Comparison of ENCODE assay signal across 33 mouse cellular contexts in the genomic region with DNA sequence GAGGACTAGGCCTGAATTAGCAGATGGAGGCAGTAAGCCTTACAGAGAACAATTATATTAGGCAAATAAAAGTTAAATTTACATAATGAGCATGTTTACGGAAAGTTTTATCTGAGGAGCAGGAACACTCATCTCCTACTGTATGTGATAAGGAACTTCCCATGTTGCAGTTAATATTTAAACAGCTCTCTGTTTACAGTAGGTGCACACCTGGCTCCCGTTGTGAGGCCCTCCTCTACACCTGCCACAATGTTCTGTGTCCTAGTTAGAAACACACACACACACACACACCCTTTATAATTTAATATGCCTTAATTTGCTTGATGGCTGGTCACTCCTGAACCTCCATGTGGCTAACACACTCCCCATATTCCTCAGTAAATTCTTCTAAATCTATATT. TPM values are rescaled to one million over a fixed set of nuclear protein-coding genes. Genes with fewer than 3 reads are reported as not detected.
"Had no signal": no experiment of that assay in that cellular context is flagged by ENCODE, and none has a peak within 500 bp of the region (broad histone marks: within the 10 kb centered on the region; RNA-seq: fewer than 3 reads in every experiment).

No protein-coding gene starts in this region.

- H3K4me3 ChIP-seq: kidney, embryonic 15.5 days; layer of hippocampus, adult 2 months; lung, embryonic 15.5 days; megakaryocyte, embryonic 14.5 days; midbrain, embryonic 10.5 days; midbrain, embryonic 13.5 days; myocyte; neural tube, embryonic 13.5 days had no signal

- DNase-seq: kidney, adult 11 months; kidney, adult 8-10 months; kidney, postnatal 14 days; kidney, postnatal 4 days; layer of hippocampus, adult 9-11 months; lung, adult 18-20 months; lung, postnatal 10 days; lung, postnatal 36 days; retina, postnatal 1 day; right cerebral cortex, postnatal 25 days; spleen, adult 18-20 months; thymus, adult 18-20 months; thymus, postnatal 36 days had no signal

- H3K36me3 ChIP-seq: kidney, embryonic 15.5 days; lung, embryonic 15.5 days; midbrain, embryonic 10.5 days; midbrain, embryonic 13.5 days; neural tube, embryonic 13.5 days had no signal

- ATAC-seq: midbrain, embryonic 13.5 days; midbrain, embryonic 16.5 days had no signal

- H3K27me3 ChIP-seq: kidney, embryonic 15.5 days; lung, embryonic 15.5 days; megakaryocyte, embryonic 14.5 days; midbrain, embryonic 13.5 days; neural tube, embryonic 13.5 days had no signal

- H3K9ac ChIP-seq: kidney, embryonic 15.5 days; liver, embryonic 14.5 days; lung, embryonic 15.5 days; midbrain, embryonic 13.5 days; neural tube, embryonic 13.5 days had no signal

- H3K9me3 ChIP-seq: kidney, embryonic 15.5 days; lung, embryonic 15.5 days; midbrain, embryonic 10.5 days; midbrain, embryonic 13.5 days; neural tube, embryonic 13.5 days had no signal

- H3K4me2 ChIP-seq: kidney, embryonic 15.5 days; liver, embryonic 11.5 days; lung, embryonic 15.5 days; midbrain, embryonic 13.5 days; neural tube, embryonic 13.5 days had no signal

- H3K4me1 ChIP-seq: kidney, embryonic 15.5 days; lung, embryonic 15.5 days; megakaryocyte, embryonic 14.5 days; midbrain, embryonic 10.5 days; midbrain, embryonic 13.5 days; neural tube, embryonic 13.5 days had no signal

- H3K27ac ChIP-seq: kidney, embryonic 15.5 days; layer of hippocampus, adult 2 months; liver, embryonic 14.5 days; lung, embryonic 15.5 days; midbrain, embryonic 10.5 days; midbrain, embryonic 13.5 days; neural tube, embryonic 13.5 days had no signal

RNA-seq across cellular contexts. Expression of a gene that starts 10.5 kb away (rescaled TPM):
- total RNA-seq: layer of hippocampus, adult 2 months; layer of hippocampus, postnatal 25 days; left cerebral cortex, adult 18-20 months; left cerebral cortex, postnatal 36 days; monocyte, adult 5-6 weeks had no signal
- polyA plus RNA-seq: kidney, embryonic 15.5 days; limb, embryonic 11.5 days; limb, embryonic 14.5 days; liver, embryonic 11.5 days; liver, embryonic 14.5 days; lung, embryonic 15.5 days; midbrain, embryonic 10.5 days; midbrain, embryonic 13.5 days; midbrain, embryonic 16.5 days; myocyte; neural tube, embryonic 13.5 days; testis, adult 2 months; urinary bladder, adult 2 months had no signal

RNA-seq across cellular contexts. Expression of a gene that starts 37.3 kb away (rescaled TPM):
- total RNA-seq: layer of hippocampus, adult 2 months; layer of hippocampus, postnatal 25 days; left cerebral cortex, adult 18-20 months; left cerebral cortex, postnatal 36 days; monocyte, adult 5-6 weeks; neutrophil, adult 5-6 weeks had no signal
- polyA plus RNA-seq: kidney, embryonic 15.5 days; limb, embryonic 11.5 days; limb, embryonic 14.5 days; liver, embryonic 11.5 days; liver, embryonic 14.5 days; lung, embryonic 15.5 days; midbrain, embryonic 10.5 days; midbrain, embryonic 13.5 days; midbrain, embryonic 16.5 days; myocyte; neural tube, embryonic 13.5 days; testis, adult 2 months; urinary bladder, adult 2 months had no signal

RNA-seq across cellular contexts. Expression of a gene that starts 38.7 kb away (rescaled TPM):
- total RNA-seq: layer of hippocampus, adult 2 months; layer of hippocampus, postnatal 25 days; left cerebral cortex, adult 18-20 months; left cerebral cortex, postnatal 36 days; monocyte, adult 5-6 weeks; neutrophil, adult 5-6 weeks had no signal
- polyA plus RNA-seq: kidney, embryonic 15.5 days; limb, embryonic 11.5 days; limb, embryonic 14.5 days; liver, embryonic 11.5 days; liver, embryonic 14.5 days; lung, embryonic 15.5 days; midbrain, embryonic 10.5 days; midbrain, embryonic 13.5 days; midbrain, embryonic 16.5 days; myocyte; neural tube, embryonic 13.5 days; testis, adult 2 months; urinary bladder, adult 2 months had no signal
